Mouse (Mus musculus): ENCODE measurements around the gene Aplp2.

The Aplp2 gene

GRCm38 (mm10) chr9:31211690-31212499, at the start of gene Aplp2:
Gene Aplp2, minus strand, starts transcription at chr9:31211815.
- in situ Hi-C loops (cut with MseI, MboI) = no loop called here

GRCm38 (mm10) chr9:31260219-31260618, 48.6 kb upstream of the Aplp2 start:
- in situ Hi-C loops (cut with MseI, MboI) = no loop called here

- in situ Hi-C loops (cut with MseI, MboI) = no loop called here
Observed at GRCm38 (mm10) chr9:31258237-31258636, 46.6 kb upstream of the Aplp2 start.

GRCm38 (mm10) chr9:31255953-31256352, 44.3 kb upstream of the Aplp2 start:
- in situ Hi-C loops (cut with MseI, MboI) = no loop called here

- in situ Hi-C loops (cut with MseI, MboI) = no loop called here
Observed at GRCm38 (mm10) chr9:31254697-31255004, 43.0 kb upstream of the Aplp2 start.

GRCm38 (mm10) chr9:31253866-31254696, 42.5 kb upstream of the Aplp2 start:
- in situ Hi-C loops (cut with MseI, MboI) = no loop called here

- in situ Hi-C loops (cut with MseI, MboI) = no loop called here
Observed at GRCm38 (mm10) chr9:31253311-31253734, 41.7 kb upstream of the Aplp2 start.

- in situ Hi-C loops (cut with MseI, MboI) = no loop called here
Observed at GRCm38 (mm10) chr9:31252182-31252799, 40.7 kb upstream of the Aplp2 start.

GRCm38 (mm10) chr9:31247447-31248220, 36.0 kb upstream of the Aplp2 start:
- in situ Hi-C loops (cut with MseI, MboI) = no loop called here

- in situ Hi-C loops (cut with MseI, MboI) = no loop called here
Observed at GRCm38 (mm10) chr9:31246421-31246820, 34.8 kb upstream of the Aplp2 start.

- in situ Hi-C loops (cut with MseI, MboI) = no loop called here
Observed at GRCm38 (mm10) chr9:31245006-31245405, 33.4 kb upstream of the Aplp2 start.

- in situ Hi-C loops (cut with MseI, MboI) = no loop called here
Observed at GRCm38 (mm10) chr9:31243939-31244333, 32.3 kb upstream of the Aplp2 start.

- in situ Hi-C loops (cut with MseI, MboI) = no loop called here
Observed at GRCm38 (mm10) chr9:31243306-31243938, 31.8 kb upstream of the Aplp2 start.

GRCm38 (mm10) chr9:31241208-31241699, 29.6 kb upstream of the Aplp2 start:
- in situ Hi-C loops (cut with MseI, MboI) = no loop called here

- in situ Hi-C loops (cut with MseI, MboI) = no loop called here
Observed at GRCm38 (mm10) chr9:31240522-31241207, 29.1 kb upstream of the Aplp2 start.

- in situ Hi-C loops (cut with MseI, MboI) = no loop called here
Observed at GRCm38 (mm10) chr9:31239551-31239950, 27.9 kb upstream of the Aplp2 start.

- in situ Hi-C loops (cut with MseI, MboI) = no loop called here
Observed at GRCm38 (mm10) chr9:31238526-31238925, 26.9 kb upstream of the Aplp2 start.

GRCm38 (mm10) chr9:31236079-31236478, 24.5 kb upstream of the Aplp2 start:
- in situ Hi-C loops (cut with MseI, MboI) = no loop called here

- in situ Hi-C loops (cut with MseI, MboI) = no loop called here
Observed at GRCm38 (mm10) chr9:31235489-31235888, 23.9 kb upstream of the Aplp2 start.

- in situ Hi-C loops (cut with MseI, MboI) = no loop called here
Observed at GRCm38 (mm10) chr9:31235030-31235429, 23.4 kb upstream of the Aplp2 start.
